Mouse (Mus musculus) intestine, embryonic 14.5 days (tissue): Measurements from ENCODE around the gene Slc39a11. TPM values are rescaled to one million over a fixed set of nuclear protein-coding genes. Genes with fewer than 3 reads are reported as not detected.

Experiments
- ATAC-seq: fragments of 200-750 bp; cut with Nextera tagmentation; replicated peaks from 2 replicates; pipeline ENCODE4 v1.8.0; 2017; ENCODE audit warnings: low read depth, moderate number of reproducible peaks, moderate TSS enrichment, moderate library complexity; ENCODE audit not compliant: low FRiP score, low TSS enrichment
- DNase-seq: peaks from one replicate; pipeline ENCODE4 v3.0.0-alpha.2; 2018; ENCODE audit warnings: low spot score
- H3K27ac ChIP-seq: fragments of 300-500 bp; sonication (generic); 2 replicates; pipeline ENCODE4 v1.5.1; 2014; ENCODE audit warnings: low read depth, mild to moderate bottlenecking, control low read depth
- H3K27me3 ChIP-seq: fragments of 300-500 bp; sonication (generic); replicated peaks from 2 replicates; pipeline ENCODE4 v1.6.1; 2014; ENCODE audit warnings: low read length, control low read depth; ENCODE audit not compliant: control insufficient read depth, insufficient read depth
- H3K36me3 ChIP-seq: fragments of 300-500 bp; sonication (generic); 2 replicates; pipeline ENCODE4 v1.6.1; 2014; ENCODE audit warnings: low read length, control low read depth; ENCODE audit not compliant: control insufficient read depth, insufficient read depth
- H3K4me1 ChIP-seq: fragments of 300-500 bp; sonication (generic); replicated peaks from 2 replicates; pipeline ENCODE4 v1.6.1; 2014; ENCODE audit warnings: low read length, control low read depth, mixed read lengths; ENCODE audit not compliant: control insufficient read depth, insufficient read depth
- H3K4me2 ChIP-seq: fragments of 300-500 bp; sonication (generic); 2 replicates; pipeline ENCODE4 v1.6.1; 2014; ENCODE audit warnings: low read length
- H3K4me3 ChIP-seq: fragments of 300-500 bp; sonication (generic); 2 replicates; pipeline ENCODE4 v1.5.1; 2014; ENCODE audit warnings: low read depth, low read length, control low read depth, mixed read lengths
- H3K9ac ChIP-seq: fragments of 300-500 bp; sonication (generic); 2 replicates; pipeline ENCODE4 v1.6.1; 2014; ENCODE audit warnings: mild to moderate bottlenecking, low read length
- H3K9me3 ChIP-seq: fragments of 300-500 bp; sonication (generic); 2 replicates; pipeline ENCODE4 v1.6.1; 2016; ENCODE audit warnings: low read length, control low read depth; ENCODE audit not compliant: control insufficient read depth
- WGBS: fragments of 180-500 bp; shearing (Covaris S2); extraction: QIAGEN DNeasy Blood & Tissue Kit; methylation state at CpG from one replicate; pipeline ENCODE4 v1.1.7; 2014; 5-methylcytosine and 5-hydroxymethylcytosine counted together
- polyA plus RNA-seq: library from polyadenylated mRNA; unstranded; fragments of >200 nt; fragmentation: Nextera tagmentation; extraction: Ambion mirVana; gene quantifications from 2 replicates; pipeline ENCODE4 v1.2.1, GENCODE M21; 2014

Slc39a11 gene
- polyA plus RNA-seq, 1 experiment from 2014 or later: 24.0 TPM

GRCm38 (mm10) chr11:113303204-113303603 is 346.7 kb downstream of the Slc39a11 start:
- no peak overlapping the region for H3K4me2 ChIP-seq
- ATAC-seq: no peak
- H3K27me3 ChIP-seq: no peaks in the 10 kb centered on the region
- no peak for DNase-seq
- WGBS: 82% methylated on average over 5 of the region's 5 CpGs
- no peak overlapping the region for H3K9ac ChIP-seq
- no peaks in the 10 kb centered on the region for H3K4me1 ChIP-seq
- no peaks in the 10 kb centered on the region for H3K9me3 ChIP-seq
- no peak overlapping the region for H3K4me3 ChIP-seq
- H3K27ac ChIP-seq: no peak overlapping the region
- no peaks in the 10 kb centered on the region for H3K36me3 ChIP-seq

- Histone ChIP-seq H3K4me3 (no peak overlapping the region), H3K9me3 (no peaks in the 10 kb centered on the region), H3K9ac (no peak overlapping the region), H3K27me3 (no peaks in the 10 kb centered on the region), H3K36me3 (no peaks in the 10 kb centered on the region), H3K4me2 (no peak overlapping the region), H3K27ac (no peak overlapping the region), H3K4me1 (peaks cover 3% of the 10 kb centered on the region)
- 70% methylated on average over 10 of the region's 10 CpGs for whole genome bisulfite sequencing
- ATAC-seq: no peak
- no peak for DNase-seq
These were observed 350.4 kb downstream of the Slc39a11 start for GRCm38 (mm10) chr11:113299492-113299891.

- WGBS: 19% methylated on average over 2 of the region's 2 CpGs
- ATAC-seq: no peak
- H3K36me3 ChIP-seq: no peaks in the 10 kb centered on the region
These were observed 352.1 kb downstream of the Slc39a11 start for GRCm38 (mm10) chr11:113297765-113298164.

GRCm38 (mm10) chr11:113296912-113297625 is 352.8 kb downstream of the Slc39a11 start:
- 87% methylated on average over 22 of the region's 22 CpGs for WGBS
- ATAC-seq: no peak
- DNase-seq: no peak
- Histone ChIP-seq H3K9ac (no peak overlapping the region), H3K36me3 (no peaks in the 10 kb centered on the region), H3K27me3 (no peaks in the 10 kb centered on the region), H3K27ac (no peak overlapping the region), H3K4me2 (no peak overlapping the region), H3K4me3 (no peak overlapping the region), H3K9me3 (no peaks in the 10 kb centered on the region), H3K4me1 (peaks cover 7% of the 10 kb centered on the region)

More at GRCm38 (mm10) chr11:113297765-113298164, 352.1 kb downstream of the Slc39a11 start:
- H3K9ac ChIP-seq: no peak overlapping the region
- H3K4me3 ChIP-seq: no peak overlapping the region
- no peaks in the 10 kb centered on the region for H3K9me3 ChIP-seq
- peak; percentile 85 for DNase-seq
- no peak overlapping the region for H3K4me2 ChIP-seq
- H3K27me3 ChIP-seq: no peaks in the 10 kb centered on the region
- peaks cover 7% of the 10 kb centered on the region for H3K4me1 ChIP-seq
- H3K27ac ChIP-seq: no peak overlapping the region

GRCm38 (mm10) chr11:113296162-113296561 is 353.7 kb downstream of the Slc39a11 start:
- Histone ChIP-seq H3K4me2 (no peak overlapping the region), H3K9me3 (no peaks in the 10 kb centered on the region), H3K9ac (no peak overlapping the region), H3K4me1 (peaks cover 7% of the 10 kb centered on the region), H3K27me3 (no peaks in the 10 kb centered on the region), H3K36me3 (no peaks in the 10 kb centered on the region), H3K27ac (no peak overlapping the region), H3K4me3 (no peak overlapping the region)
- no peak for ATAC-seq
- DNase-seq: peak; percentile 86
- WGBS: 43% methylated on average over 7 of the region's 7 CpGs

- WGBS: 58% methylated on average over 8 of the region's 8 CpGs
- no peak overlapping the region for H3K4me3 ChIP-seq
- no peak overlapping the region for H3K4me2 ChIP-seq
- no peaks in the 10 kb centered on the region for H3K36me3 ChIP-seq
- no peak overlapping the region for H3K27ac ChIP-seq
- H3K27me3 ChIP-seq: no peaks in the 10 kb centered on the region
- no peak overlapping the region for H3K9ac ChIP-seq
- peaks cover 7% of the 10 kb centered on the region for H3K4me1 ChIP-seq
- H3K9me3 ChIP-seq: no peaks in the 10 kb centered on the region
- no peak for ATAC-seq
- DNase-seq: no peak
These were observed 355.4 kb downstream of the Slc39a11 start for GRCm38 (mm10) chr11:113294518-113294917.

- no peaks in the 10 kb centered on the region for H3K36me3 ChIP-seq
- H3K4me2 ChIP-seq: no peak overlapping the region
- H3K27me3 ChIP-seq: no peaks in the 10 kb centered on the region
- H3K4me1 ChIP-seq: peaks cover 7% of the 10 kb centered on the region
- peak overlapping the region; percentile 43; the same call in 1 of the 2 replicates for H3K27ac ChIP-seq
- H3K9me3 ChIP-seq: no peaks in the 10 kb centered on the region
- ATAC-seq: 0 out of 2 replicates have a peak, but pooled peaks have one; percentile 20
- no peak for DNase-seq
- no peak overlapping the region for H3K9ac ChIP-seq
- 69% methylated on average over 13 of the region's 13 CpGs for WGBS
- no peak overlapping the region for H3K4me3 ChIP-seq
These were observed 356.8 kb downstream of the Slc39a11 start for GRCm38 (mm10) chr11:113292906-113293614.

GRCm38 (mm10) chr11:113291781-113292714 is 357.8 kb downstream of the Slc39a11 start:
- H3K4me2 ChIP-seq: no peak overlapping the region
- peaks cover 7% of the 10 kb centered on the region for H3K4me1 ChIP-seq
- WGBS: 67% methylated on average over 17 of the region's 17 CpGs
- H3K27me3 ChIP-seq: no peaks in the 10 kb centered on the region
- H3K36me3 ChIP-seq: no peaks in the 10 kb centered on the region
- H3K4me3 ChIP-seq: no peak overlapping the region
- H3K9me3 ChIP-seq: no peaks in the 10 kb centered on the region
- ATAC-seq (peak; percentile 52; the same call in 1 of the 2 replicates), DNase-seq (no peak)
- H3K27ac ChIP-seq: peak overlapping the region; percentile 64
- no peak overlapping the region for H3K9ac ChIP-seq
